Mouse (Mus musculus) liver, embryonic 16.5 days (tissue): Measurements from ENCODE around the gene Calcoco2. TPM values are rescaled to one million over a fixed set of nuclear protein-coding genes. Genes with fewer than 3 reads are reported as not detected.
A peak's percentile ranks its signal among the peaks of the same experiment; 100 is the strongest.

Experiments used
- ATAC-seq: fragments of 200-750 bp; cut with Nextera tagmentation; 2 replicates; pipeline ENCODE4 v1.8.0; 2017; ENCODE audit warnings: low read depth, mild to moderate bottlenecking, moderate number of reproducible peaks, moderate library complexity
- H3K27ac ChIP-seq: fragments of 300-500 bp; sonication (generic); 2 replicates; pipeline ENCODE4 v1.5.1; 2014; ENCODE audit warnings: mild to moderate bottlenecking, low read length
- H3K27me3 ChIP-seq: fragments of 300-500 bp; sonication (generic); 2 replicates; pipeline ENCODE4 v1.6.1; 2014; ENCODE audit warnings: low read depth, low read length, mixed read lengths; ENCODE audit not compliant: control insufficient read depth, insufficient read depth
- H3K36me3 ChIP-seq: fragments of 300-500 bp; sonication (generic); 2 replicates; pipeline ENCODE4 v1.6.1; 2014; ENCODE audit warnings: mild to moderate bottlenecking; ENCODE audit not compliant: control insufficient read depth, insufficient read depth
- H3K4me1 ChIP-seq: fragments of 300-500 bp; sonication (generic); 2 replicates; pipeline ENCODE4 v1.6.1; 2014; ENCODE audit warnings: low read depth, low read length, mixed read lengths; ENCODE audit not compliant: control insufficient read depth
- H3K4me2 ChIP-seq: fragments of 300-500 bp; sonication (generic); 2 replicates; pipeline ENCODE4 v1.6.1; 2014; ENCODE audit warnings: low read depth, low read length, mixed read lengths
- H3K4me3 ChIP-seq: fragments of 300-500 bp; sonication (generic); 2 replicates; pipeline ENCODE4 v1.5.1; 2014; ENCODE audit warnings: low read depth, mild to moderate bottlenecking, low read length
- H3K9ac ChIP-seq: fragments of 300-500 bp; sonication (generic); 2 replicates; pipeline ENCODE4 v1.6.1; 2014; ENCODE audit warnings: low read depth, low read length
- H3K9me3 ChIP-seq: fragments of 300-500 bp; sonication (generic); replicated peaks from 2 replicates; pipeline ENCODE4 v1.6.1; 2016; ENCODE audit warnings: low read length; ENCODE audit not compliant: control insufficient read depth
- WGBS: fragments of 180-500 bp; shearing (Covaris S2); extraction: QIAGEN DNeasy Blood & Tissue Kit; methylation state at CpG from one replicate; pipeline ENCODE4 v1.1.7; 2014; ENCODE audit not compliant: insufficient replicate concordance; 5-methylcytosine and 5-hydroxymethylcytosine counted together
- polyA plus RNA-seq: library from polyadenylated mRNA; unstranded; fragments of >200 nt; fragmentation: Nextera tagmentation; extraction: Ambion mirVana; gene quantifications from 2 replicates; pipeline ENCODE4 v1.2.1, GENCODE M21; 2015

Gene Calcoco2
- polyA plus RNA-seq, 1 experiment from 2014 or later = not detected

- Histone ChIP-seq H3K36me3 (no peaks in the 10 kb centered on the region), H3K4me1 (no peaks in the 10 kb centered on the region), H3K27me3 (no peaks in the 10 kb centered on the region; the same call in 1 of the 2 replicates), H3K4me3 (no peak overlapping the region), H3K9me3 (no peaks in the 10 kb centered on the region), H3K4me2 (no peak overlapping the region), H3K9ac (no peak overlapping the region), H3K27ac (no peak overlapping the region)
- no peak for ATAC-seq
- WGBS = 10% methylated on average over 3 of the region's 3 CpGs
Observed at GRCm38 (mm10) chr11:96093361-96093760, 18.4 kb downstream of the Calcoco2 start.

GRCm38 (mm10) chr11:96092674-96093291 lies 19.0 kb downstream of the Calcoco2 start:
- WGBS = 34% methylated on average over 7 of the region's 7 CpGs
- no peaks in the 10 kb centered on the region for H3K36me3 ChIP-seq
- H3K27me3 ChIP-seq = no peaks in the 10 kb centered on the region; the same call in 1 of the 2 replicates
- H3K4me3 ChIP-seq = no peak overlapping the region
- no peak for ATAC-seq
- H3K27ac ChIP-seq = no peak overlapping the region
- H3K4me2 ChIP-seq = no peak overlapping the region
- no peaks in the 10 kb centered on the region for H3K4me1 ChIP-seq
- no peaks in the 10 kb centered on the region for H3K9me3 ChIP-seq
- no peak overlapping the region for H3K9ac ChIP-seq

DNA sequence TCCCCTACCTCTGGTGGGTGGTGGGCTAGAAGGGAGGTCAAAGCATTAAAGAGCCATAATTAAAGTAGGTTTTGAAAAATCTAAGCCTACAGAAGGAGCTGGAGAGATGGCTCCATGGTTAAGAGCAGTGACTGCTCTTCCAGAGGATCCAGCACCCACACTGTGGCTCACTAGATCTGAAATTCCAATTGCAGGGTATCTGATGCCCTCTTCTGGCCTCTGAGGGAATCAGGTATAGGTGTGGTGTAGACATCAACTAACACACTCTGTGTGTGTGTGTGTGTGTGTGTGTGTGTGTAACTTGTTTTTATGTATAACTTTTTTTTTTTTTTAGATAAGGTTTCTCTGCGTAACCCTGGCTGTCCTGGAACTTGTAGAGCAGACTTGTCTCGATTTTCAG lies 20.7 kb downstream of the Calcoco2 start:
- H3K9me3 ChIP-seq = no peaks in the 10 kb centered on the region
- 37% methylated on average over 2 of the region's 2 CpGs for WGBS
- H3K27me3 ChIP-seq = no peaks in the 10 kb centered on the region; the same call in 1 of the 2 replicates
- no peak overlapping the region for H3K4me2 ChIP-seq
- H3K36me3 ChIP-seq = no peaks in the 10 kb centered on the region
- no peak overlapping the region for H3K9ac ChIP-seq
- ATAC-seq = no peak
- no peak overlapping the region for H3K4me3 ChIP-seq
- H3K27ac ChIP-seq = no peak overlapping the region
- no peaks in the 10 kb centered on the region for H3K4me1 ChIP-seq

DNA sequence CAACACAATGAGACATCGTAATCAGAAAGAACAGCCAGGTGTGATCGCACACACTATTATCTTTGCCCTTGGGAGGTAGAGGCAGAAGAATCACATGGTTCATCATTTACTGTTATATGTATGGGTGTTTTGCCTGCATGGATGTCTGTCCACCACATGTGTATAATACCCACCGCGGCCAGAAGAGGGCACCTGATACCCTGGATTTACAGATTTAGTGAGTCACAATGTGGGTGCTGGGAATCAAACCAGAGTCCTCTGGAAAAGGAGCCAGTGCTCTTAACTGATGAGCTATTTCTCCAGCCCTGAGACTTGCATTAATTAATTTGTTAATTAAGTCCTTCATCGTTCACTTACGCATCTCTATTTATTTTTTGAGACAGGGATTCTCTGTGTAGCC lies 23.8 kb downstream of the Calcoco2 start:
- H3K4me3 ChIP-seq = no peak overlapping the region
- H3K9me3 ChIP-seq = no peaks in the 10 kb centered on the region
- no peak overlapping the region for H3K27ac ChIP-seq
- WGBS = 73% methylated on average over 6 of the region's 6 CpGs
- H3K4me1 ChIP-seq = no peaks in the 10 kb centered on the region
- H3K27me3 ChIP-seq = no peaks in the 10 kb centered on the region; the same call in 1 of the 2 replicates
- no peak overlapping the region for H3K9ac ChIP-seq
- no peak for ATAC-seq
- H3K4me2 ChIP-seq = no peak overlapping the region
- no peaks in the 10 kb centered on the region for H3K36me3 ChIP-seq

- no peaks in the 10 kb centered on the region for H3K9me3 ChIP-seq
- H3K36me3 ChIP-seq = no peaks in the 10 kb centered on the region
- ATAC-seq = no peak
- no peaks in the 10 kb centered on the region for H3K4me1 ChIP-seq
- H3K9ac ChIP-seq = no peak overlapping the region
- no peak overlapping the region for H3K4me3 ChIP-seq
- H3K4me2 ChIP-seq = no peak overlapping the region
- H3K27me3 ChIP-seq = no peaks in the 10 kb centered on the region
- no peak overlapping the region for H3K27ac ChIP-seq
- 37% methylated on average over 3 of the region's 3 CpGs for WGBS
Observed at GRCm38 (mm10) chr11:96082682-96083081, 29.1 kb downstream of the Calcoco2 start.

- Histone ChIP-seq H3K27me3 (no peaks in the 10 kb centered on the region), H3K36me3 (no peaks in the 10 kb centered on the region), H3K9ac (no peak overlapping the region), H3K27ac (no peak overlapping the region), H3K4me3 (no peak overlapping the region), H3K9me3 (no peaks in the 10 kb centered on the region), H3K4me1 (peaks cover 4% of the 10 kb centered on the region; the same call in 1 of the 2 replicates), H3K4me2 (no peak overlapping the region)
- WGBS = 67% methylated on average over 5 of the region's 5 CpGs
- no peak for ATAC-seq
Observed at GRCm38 (mm10) chr11:96080736-96081135, 31.0 kb downstream of the Calcoco2 start.

DNA sequence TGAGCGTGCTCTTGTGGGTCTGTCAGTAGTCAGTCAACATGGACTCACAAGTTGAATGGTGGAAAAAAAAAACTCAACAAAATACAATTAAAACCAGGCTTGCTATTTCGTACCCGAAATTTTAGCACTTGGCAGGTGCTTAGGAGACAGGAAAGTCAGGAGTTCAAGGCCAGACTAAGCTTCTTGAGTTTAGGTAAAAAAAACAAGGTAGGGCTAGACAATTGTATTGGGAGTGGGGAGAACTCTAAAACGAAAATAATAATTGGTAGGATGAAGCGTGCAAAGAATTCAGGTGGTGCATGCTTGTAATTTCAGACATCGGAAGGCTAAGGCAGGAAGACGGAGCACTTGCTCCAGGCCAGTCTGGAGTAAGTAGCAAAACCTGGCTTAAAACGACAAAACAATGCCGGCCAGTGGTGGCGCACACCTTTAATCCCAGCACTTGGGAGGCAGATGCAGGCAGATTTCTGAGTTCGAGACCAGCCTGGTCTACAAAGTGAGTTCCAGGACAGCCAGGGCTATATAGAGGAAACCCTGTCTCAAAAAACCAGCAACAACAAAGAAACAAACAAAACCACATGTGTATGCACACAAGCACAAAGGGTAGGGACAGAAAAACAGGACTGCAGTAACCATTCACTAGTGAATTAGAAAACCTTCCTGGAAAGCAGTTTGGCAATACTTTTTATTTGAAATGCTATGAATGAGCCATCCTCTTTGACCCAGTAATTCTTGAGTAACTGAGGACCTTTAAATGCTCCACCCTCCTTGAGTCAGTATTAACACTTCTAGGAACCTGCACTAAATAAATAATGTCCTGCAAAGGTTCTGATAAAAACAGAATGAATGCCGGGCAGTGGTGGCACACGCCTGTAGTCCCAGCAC lies 35.3 kb downstream of the Calcoco2 start:
- H3K9ac ChIP-seq = peak overlapping the region; percentile 30
- H3K4me1 ChIP-seq = peaks cover 14% of the 10 kb centered on the region
- no peaks in the 10 kb centered on the region; the same call in 1 of the 2 replicates for H3K36me3 ChIP-seq
- H3K4me3 ChIP-seq = peak overlapping the region; percentile 75
- WGBS = 60% methylated on average over 13 of the region's 13 CpGs
- ATAC-seq = no peak
- peak overlapping the region; percentile 64 for H3K27ac ChIP-seq
- H3K27me3 ChIP-seq = no peaks in the 10 kb centered on the region
- no peaks in the 10 kb centered on the region for H3K9me3 ChIP-seq
- peak overlapping the region; percentile 79 for H3K4me2 ChIP-seq

DNA sequence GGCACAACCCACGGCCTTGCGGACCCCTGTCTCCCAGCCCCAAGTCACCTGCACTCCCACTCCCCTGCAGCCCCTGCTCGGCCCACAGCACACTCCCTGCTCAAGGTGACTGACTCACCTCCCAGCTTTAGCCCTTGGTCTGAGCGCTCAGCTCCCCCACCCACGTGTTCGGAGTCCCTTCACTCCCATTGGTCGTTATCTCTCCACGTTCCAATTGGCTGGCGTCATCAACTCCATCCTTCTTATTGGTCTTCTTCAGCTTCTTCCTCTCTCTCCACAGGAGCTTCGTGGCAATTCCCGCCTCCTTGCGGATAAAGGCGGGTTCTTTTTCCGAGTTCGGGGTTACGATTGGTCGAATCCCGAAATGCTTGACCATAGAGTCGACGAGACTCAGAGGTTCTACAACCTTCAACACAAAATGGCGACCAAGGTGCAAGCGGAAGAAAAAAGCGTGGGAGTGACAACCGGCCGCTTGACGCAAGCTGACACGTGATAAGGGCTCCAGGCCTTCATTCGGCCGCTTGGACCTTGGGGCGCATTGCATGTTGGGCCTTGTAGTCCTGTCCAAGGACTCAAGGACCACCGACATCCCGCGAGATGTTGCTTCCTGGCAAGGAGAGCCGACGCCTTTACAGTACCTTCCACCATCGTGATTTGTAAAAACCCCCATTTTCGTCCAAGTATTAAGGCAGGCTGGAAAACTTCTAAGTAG lies 36.1 kb downstream of the Calcoco2 start, which contains the start of gene Atp5g1:
Gene Atp5g1, minus strand, starts transcription at position 162 of the 712 bp plus-strand sequence.
- Histone ChIP-seq H3K9ac (peak within 1 kb of the TSS; percentile 65), H3K27ac (peak within 1 kb of the TSS; percentile 68), H3K4me2 (peak within 1 kb of the TSS; percentile 82), H3K27me3 (no peaks in the 10 kb centered on the region), H3K4me1 (peaks cover 14% of the 10 kb centered on the region), H3K36me3 (no peaks in the 10 kb centered on the region; the same call in none of the 2 replicates), H3K9me3 (no peaks in the 10 kb centered on the region), H3K4me3 (peak within 1 kb of the TSS; percentile 75)
- WGBS = under 1% methylated on average over 37 of the region's 37 CpGs
- peak; percentile 92 for ATAC-seq
